ENCODE assay signal across 17 mouse cellular contexts in genomic region chr5:119257374-119258120, GRCm38 (mm10).
DNase-seq lines count a peak whose midpoint lies in the region; ATAC-seq lines count a peak whose summit lies in the region.
"Had no signal": no experiment of that assay in that cellular context is flagged by ENCODE, and none has a peak within 500 bp of the region (broad histone marks: within the 10 kb centered on the region; RNA-seq: fewer than 3 reads in every experiment).

No protein-coding gene starts in this region.

- H3K4me1 ChIP-seq in forebrain, embryonic 14.5 days (ENCODE audit: control insufficient read depth, insufficient read depth, low read length) = peaks cover 2% of the 10 kb centered on the region; the same call in 1 of the 2 replicates
- H3K4me1 ChIP-seq in forebrain, embryonic 16.5 days (replicated peaks; ENCODE audit: control insufficient read depth, insufficient read depth, low read length) = no peaks in the 10 kb centered on the region
- H3K4me1 ChIP-seq in midbrain, embryonic 14.5 days (ENCODE audit: control insufficient read depth, insufficient read depth, low read length) = peaks cover 3% of the 10 kb centered on the region; the same call in 1 of the 2 replicates
- H3K4me1 ChIP-seq: neural tube, embryonic 12.5 days had no signal

- no peak overlapping the region for H3K27ac ChIP-seq in forebrain, embryonic 14.5 days (ENCODE audit: low read depth, low read length)
- H3K27ac ChIP-seq in forebrain, embryonic 16.5 days (ENCODE audit: low read length) = no peak overlapping the region
- H3K27ac ChIP-seq in midbrain, embryonic 14.5 days (replicated peaks; ENCODE audit: low read depth, low read length) = no peak overlapping the region
- H3K27ac ChIP-seq: forebrain, embryonic 13.5 days; gastrocnemius, adult 2 months; neural tube, embryonic 12.5 days had no signal

- ATAC-seq in forebrain, embryonic 14.5 days = no peak
- ATAC-seq in forebrain, embryonic 16.5 days = no peak
- ATAC-seq in midbrain, embryonic 14.5 days (ENCODE audit: low FRiP score, low TSS enrichment) = no peak
- ATAC-seq: forebrain, embryonic 13.5 days; inflammation-experienced regulatory T-cells, adult 6 months had no signal

- no peaks in the 10 kb centered on the region for H3K36me3 ChIP-seq in forebrain, embryonic 14.5 days (ENCODE audit: control insufficient read depth, insufficient read depth, low read length)
- no peaks in the 10 kb centered on the region for H3K36me3 ChIP-seq in forebrain, embryonic 16.5 days (ENCODE audit: control insufficient read depth, insufficient read depth)
- H3K36me3 ChIP-seq in midbrain, embryonic 14.5 days (ENCODE audit: control insufficient read depth, insufficient read depth, low read length) = no peaks in the 10 kb centered on the region
- H3K36me3 ChIP-seq: G1E; neural tube, embryonic 12.5 days had no signal

- no peaks in the 10 kb centered on the region for H3K9me3 ChIP-seq in forebrain, embryonic 14.5 days (replicated peaks; ENCODE audit: control insufficient read depth, low read length)
- no peaks in the 10 kb centered on the region for H3K9me3 ChIP-seq in forebrain, embryonic 16.5 days (ENCODE audit: control insufficient read depth, low read length)
- H3K9me3 ChIP-seq in midbrain, embryonic 14.5 days (ENCODE audit: control insufficient read depth, low read length) = no peaks in the 10 kb centered on the region
- H3K9me3 ChIP-seq: forebrain, embryonic 13.5 days; neural tube, embryonic 12.5 days had no signal

- WGBS in forebrain, embryonic 14.5 days = 38% methylated on average over 21 of the region's 21 CpGs
- WGBS in forebrain, embryonic 16.5 days = 36% methylated on average over 21 of the region's 21 CpGs
- 13% methylated on average over 21 of the region's 21 CpGs for WGBS in midbrain, embryonic 14.5 days

- peak; percentile 23 for DNase-seq in forebrain, embryonic 14.5 days (ENCODE audit: low spot score)
- DNase-seq in kidney, postnatal 4 days = peak; percentile 55 to 69
- DNase-seq in kidney, adult 8-10 months = no peak
- peak; percentile 28 for DNase-seq in embryo, embryonic 10.5 days (ENCODE audit: low spot score)
- DNase-seq in midbrain, embryonic 14.5 days = peak; percentile 43
- no peak for DNase-seq in right cerebral cortex, postnatal 4 days
- no peak for DNase-seq in urinary bladder, postnatal 25 days (ENCODE audit: low spot score)
- DNase-seq: cerebellum, adult 11 months; gastrocnemius, adult 2 months; heart, postnatal 10 days; lung, postnatal 10 days had no signal

- no peak overlapping the region for H3K4me2 ChIP-seq in forebrain, embryonic 14.5 days (ENCODE audit: low read length)
- H3K4me2 ChIP-seq in forebrain, embryonic 16.5 days (ENCODE audit: low read length) = no peak overlapping the region
- H3K4me2 ChIP-seq in midbrain, embryonic 14.5 days (ENCODE audit: low read length) = no peak overlapping the region
- H3K4me2 ChIP-seq: forebrain, embryonic 13.5 days; liver, embryonic 11.5 days; neural tube, embryonic 12.5 days had no signal

- H3K27me3 ChIP-seq in forebrain, embryonic 14.5 days (replicated peaks; ENCODE audit: control insufficient read depth, insufficient read depth, low read length) = no peaks in the 10 kb centered on the region
- no peaks in the 10 kb centered on the region for H3K27me3 ChIP-seq in forebrain, embryonic 16.5 days (replicated peaks; ENCODE audit: control insufficient read depth, insufficient read depth, low read length)
- H3K27me3 ChIP-seq in midbrain, embryonic 14.5 days (ENCODE audit: control insufficient read depth, insufficient read depth, low read length) = no peaks in the 10 kb centered on the region
- H3K27me3 ChIP-seq: forebrain, embryonic 13.5 days; neural tube, embryonic 12.5 days had no signal

- H3K4me3 ChIP-seq in forebrain, embryonic 14.5 days (ENCODE audit: low read depth, low read length) = no peak overlapping the region
- H3K4me3 ChIP-seq in forebrain, embryonic 16.5 days (replicated peaks; ENCODE audit: low read length) = no peak overlapping the region
- H3K4me3 ChIP-seq in midbrain, embryonic 14.5 days (replicated peaks; ENCODE audit: low read depth, low read length) = no peak overlapping the region
- H3K4me3 ChIP-seq: forebrain, embryonic 13.5 days; gastrocnemius, adult 2 months; neural tube, embryonic 12.5 days had no signal

- H3K9ac ChIP-seq in forebrain, embryonic 14.5 days (ENCODE audit: low read length) = no peak overlapping the region
- H3K9ac ChIP-seq in forebrain, embryonic 16.5 days (replicated peaks; ENCODE audit: low read depth, low read length) = no peak overlapping the region
- H3K9ac ChIP-seq in midbrain, embryonic 14.5 days (replicated peaks; ENCODE audit: low read length) = no peak overlapping the region
- H3K9ac ChIP-seq: forebrain, embryonic 13.5 days; neural tube, embryonic 12.5 days had no signal

Comparison
In these comparisons a context has a peak if more than half of its experiments do, and no peak if none do; other contexts are left out.
1. DNase-seq: peak in forebrain, embryonic 14.5 days (single experiment), kidney, postnatal 4 days (2 of 2), embryo, embryonic 10.5 days (single experiment) and midbrain, embryonic 14.5 days (single experiment); none in kidney, adult 8-10 months (0 of 2), right cerebral cortex, postnatal 4 days (single experiment) and urinary bladder, postnatal 25 days (single experiment).